Mouse (Mus musculus) layer of hippocampus, adult 18-20 months (tissue): Measurements from ENCODE around the gene Ptprg. TPM values are rescaled to one million over a fixed set of nuclear protein-coding genes. Genes with fewer than 3 reads are reported as not detected.
A peak's percentile ranks its signal among the peaks of the same experiment; 100 is the strongest.

ENCODE experiments used
- DNase-seq, 2 experiments: peaks; one replicate each; pipeline ENCODE4 v3.0.0; 2022; ENCODE audit warnings: low spot score in 2 of 2
- total RNA-seq, 2 experiments: library from RNA; stranded (reverse); gene quantifications; 2 replicates each; pipeline ENCODE4 v1.2.3; 2021

Ptprg gene
- total RNA-seq, 2 experiments from 2014 or later: 100 to 102 TPM

DNA sequence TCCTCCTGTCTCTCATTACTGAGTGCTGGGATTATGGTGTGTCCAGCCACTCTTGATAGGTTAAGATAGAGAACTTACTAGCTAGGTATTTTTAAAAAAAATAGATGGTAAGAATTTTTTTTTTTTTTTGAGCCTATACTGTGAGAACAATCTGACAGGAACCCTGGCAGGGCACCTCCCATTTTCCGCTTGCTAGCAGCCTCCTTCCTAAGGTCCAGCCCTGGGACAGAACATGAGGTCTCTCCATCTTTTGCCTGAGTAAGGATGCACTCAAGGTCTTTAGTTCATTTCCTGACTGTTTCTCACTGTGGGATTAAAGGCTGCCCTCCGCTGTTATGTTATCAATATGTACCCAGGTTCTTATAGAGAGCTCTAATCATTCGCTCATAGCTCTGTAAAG, 264.7 kb downstream of the Ptprg start:
- no peak for DNase-seq

DNA sequence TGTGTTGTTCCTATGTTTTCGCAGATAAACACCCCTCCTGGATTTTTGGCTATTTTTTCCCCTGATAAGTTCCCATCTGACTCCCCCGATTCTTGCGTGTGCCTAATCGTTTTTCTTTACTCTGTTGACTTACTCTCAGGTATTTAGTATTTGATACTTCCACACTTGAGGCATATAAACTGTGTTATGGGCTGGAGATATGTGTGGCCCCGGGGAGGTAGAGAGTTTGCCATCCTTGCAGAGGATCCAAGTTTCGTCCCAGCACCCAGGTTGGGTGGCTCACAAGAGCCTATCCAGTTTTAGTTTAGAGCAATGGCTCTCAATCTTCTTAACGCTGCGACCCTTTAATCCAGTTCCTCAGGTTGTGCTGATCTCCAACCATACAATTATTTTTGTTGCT, 265.4 kb downstream of the Ptprg start:
- no peak for DNase-seq

DNA sequence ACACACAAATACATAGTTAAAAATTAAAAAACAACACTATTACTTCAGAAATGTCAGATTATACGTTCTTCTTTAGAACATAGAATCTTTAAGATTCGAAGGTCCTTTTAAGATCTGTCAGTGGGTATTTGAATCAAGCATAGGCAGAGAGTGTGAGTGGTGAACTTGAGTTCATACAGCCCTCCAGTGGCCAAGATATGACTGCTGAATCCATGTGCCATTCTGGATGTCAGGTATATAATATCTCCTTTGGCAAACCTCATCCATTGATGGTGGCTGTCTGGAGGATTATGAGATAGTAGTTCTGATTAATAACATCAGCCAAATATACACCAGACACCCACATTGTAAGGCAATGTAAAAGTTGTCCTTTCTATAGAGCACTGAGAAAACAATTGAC, 266.0 kb downstream of the Ptprg start:
- no peak for DNase-seq

DNA sequence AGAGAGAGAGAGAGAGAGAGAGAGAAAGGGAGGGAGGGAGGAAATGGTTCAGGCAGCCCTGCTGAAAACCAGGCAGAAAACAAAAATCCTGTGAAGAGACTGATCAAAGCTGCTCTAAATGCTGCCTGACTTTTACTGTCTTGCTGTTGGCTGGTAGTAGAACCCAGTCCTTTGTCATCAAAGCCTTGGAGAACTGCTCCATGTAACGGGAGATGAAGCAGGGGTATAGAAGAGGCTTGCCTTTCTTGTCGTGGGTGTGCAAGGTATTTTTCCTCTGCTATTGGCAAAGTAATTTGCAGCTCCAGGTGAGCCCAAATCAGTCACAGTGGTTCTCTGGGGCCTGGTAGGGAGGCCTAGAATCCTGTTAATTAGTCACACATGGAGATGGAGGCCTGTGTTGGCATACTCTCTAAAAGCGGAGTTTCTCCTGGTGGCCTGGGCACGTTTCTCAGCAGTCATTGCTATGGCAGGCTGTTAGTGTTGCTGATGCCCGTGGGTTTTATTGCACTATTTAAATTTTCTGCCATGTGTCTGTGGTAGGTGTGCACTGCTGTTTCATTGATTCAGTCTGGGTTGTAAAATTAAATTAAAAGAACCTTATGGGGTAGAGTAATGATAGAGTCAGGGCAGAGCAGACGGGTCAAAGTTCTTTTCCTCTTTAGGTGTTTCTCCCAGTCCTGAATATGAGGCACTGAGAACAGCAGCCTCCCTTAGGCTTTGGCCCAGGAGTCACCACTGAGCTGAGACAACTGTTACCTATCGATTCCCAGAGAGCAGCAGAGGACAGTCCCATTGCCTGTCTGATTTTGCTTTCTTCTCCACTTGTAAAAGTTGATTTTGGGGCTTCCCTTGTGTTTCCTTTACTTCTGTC, 269.7 kb downstream of the Ptprg start:
- peak; percentile 8 to 57 for DNase-seq

DNA sequence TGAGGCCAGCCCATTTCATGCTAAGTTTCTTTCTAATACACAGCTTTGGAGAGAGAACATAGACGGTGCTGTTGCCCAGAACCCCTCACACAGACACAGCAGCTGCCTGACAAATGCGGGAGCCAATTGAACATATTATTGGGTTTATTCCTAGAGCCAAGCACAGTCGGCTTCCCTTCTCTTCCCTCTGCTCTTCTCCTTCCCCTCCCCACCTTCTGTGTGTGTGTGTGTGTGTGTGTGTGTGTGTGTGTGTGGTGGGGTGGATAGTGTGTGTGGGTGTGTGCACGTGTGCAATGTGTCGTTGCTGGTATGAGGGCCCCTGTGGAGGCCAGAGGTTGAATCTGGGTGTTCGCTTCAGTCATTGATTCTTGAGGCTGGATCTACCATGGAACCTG, 270.4 kb downstream of the Ptprg start:
- DNase-seq: peak; percentile 25 to 70

DNA sequence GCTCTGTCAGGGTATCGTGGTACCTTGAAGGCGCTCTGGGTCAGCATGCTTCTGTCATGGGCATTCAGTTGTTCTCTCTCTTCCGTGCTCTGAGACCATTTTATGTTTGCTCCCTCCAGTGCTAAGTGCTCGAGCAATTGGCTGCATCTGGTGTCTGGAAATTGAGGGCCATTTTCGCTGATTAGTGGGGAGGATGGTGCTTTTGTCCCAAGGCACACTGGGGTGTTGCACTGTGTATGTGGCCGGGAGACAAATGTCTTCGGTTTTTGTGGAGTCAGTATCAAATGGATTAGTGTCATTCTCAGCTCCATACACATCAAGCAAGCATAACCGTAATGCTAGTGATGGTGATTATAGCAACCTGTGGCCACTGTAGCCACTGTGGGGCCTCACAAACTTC, 271.6 kb downstream of the Ptprg start:
- no peak for DNase-seq

DNA sequence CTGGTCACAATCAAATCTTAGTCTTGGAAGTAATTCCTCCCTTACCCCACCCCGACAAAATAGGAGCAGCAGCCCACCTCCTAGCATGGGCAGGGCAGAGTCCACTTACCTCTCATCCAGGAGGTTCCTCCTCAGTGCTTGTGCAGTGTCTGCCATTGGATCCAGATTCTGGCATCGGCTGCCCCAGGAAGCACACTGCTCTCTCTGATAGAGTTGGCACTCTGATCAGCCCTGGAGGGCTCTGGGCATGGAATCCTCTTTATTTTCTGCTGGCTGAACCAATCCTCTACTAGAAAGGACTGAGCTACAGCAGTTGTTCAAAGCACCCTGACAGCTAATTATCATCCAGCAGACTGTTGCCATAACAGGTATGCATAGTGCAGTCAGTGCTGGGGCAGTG, 272.2 kb downstream of the Ptprg start:
- DNase-seq: no peak

DNA sequence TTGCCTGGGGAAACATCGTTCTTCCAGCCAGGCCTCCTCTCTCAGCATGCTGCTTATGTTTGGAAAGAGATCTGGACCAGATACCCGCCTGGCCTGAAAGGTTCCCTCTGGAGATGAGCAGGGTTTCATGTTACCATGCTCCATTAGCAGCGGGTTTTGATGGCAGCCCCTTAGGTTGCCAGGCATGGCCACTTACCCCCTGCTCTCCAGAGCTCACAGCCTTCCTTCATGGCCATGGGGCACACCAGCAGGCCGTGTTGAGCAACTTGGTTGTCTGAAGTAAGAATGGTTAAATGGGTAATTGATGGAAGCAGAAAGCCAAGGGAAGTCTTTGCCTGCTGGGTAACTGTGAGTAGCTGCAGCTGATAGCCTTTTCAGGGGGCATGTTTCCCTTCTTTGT, 274.8 kb downstream of the Ptprg start:
- DNase-seq: no peak

DNA sequence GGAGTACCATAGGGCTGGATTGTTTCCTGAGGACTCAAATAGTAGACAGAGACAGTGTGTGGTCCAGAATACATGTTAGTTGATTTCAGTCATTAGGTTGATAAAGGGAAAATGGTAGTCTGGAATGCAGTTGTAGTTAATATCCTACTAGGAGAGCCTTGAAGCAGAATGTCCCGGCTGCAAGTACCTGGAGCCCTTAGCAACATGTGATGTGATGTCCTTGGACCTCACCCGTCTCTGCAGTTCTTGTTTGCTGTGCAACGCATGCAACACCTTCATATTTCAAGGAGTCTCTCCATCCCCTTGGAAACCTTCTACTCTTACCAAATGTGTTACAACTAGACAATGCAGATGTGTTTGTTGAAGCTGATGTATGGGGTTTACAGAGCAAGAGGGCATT, 280.3 kb downstream of the Ptprg start:
- DNase-seq: no peak

DNA sequence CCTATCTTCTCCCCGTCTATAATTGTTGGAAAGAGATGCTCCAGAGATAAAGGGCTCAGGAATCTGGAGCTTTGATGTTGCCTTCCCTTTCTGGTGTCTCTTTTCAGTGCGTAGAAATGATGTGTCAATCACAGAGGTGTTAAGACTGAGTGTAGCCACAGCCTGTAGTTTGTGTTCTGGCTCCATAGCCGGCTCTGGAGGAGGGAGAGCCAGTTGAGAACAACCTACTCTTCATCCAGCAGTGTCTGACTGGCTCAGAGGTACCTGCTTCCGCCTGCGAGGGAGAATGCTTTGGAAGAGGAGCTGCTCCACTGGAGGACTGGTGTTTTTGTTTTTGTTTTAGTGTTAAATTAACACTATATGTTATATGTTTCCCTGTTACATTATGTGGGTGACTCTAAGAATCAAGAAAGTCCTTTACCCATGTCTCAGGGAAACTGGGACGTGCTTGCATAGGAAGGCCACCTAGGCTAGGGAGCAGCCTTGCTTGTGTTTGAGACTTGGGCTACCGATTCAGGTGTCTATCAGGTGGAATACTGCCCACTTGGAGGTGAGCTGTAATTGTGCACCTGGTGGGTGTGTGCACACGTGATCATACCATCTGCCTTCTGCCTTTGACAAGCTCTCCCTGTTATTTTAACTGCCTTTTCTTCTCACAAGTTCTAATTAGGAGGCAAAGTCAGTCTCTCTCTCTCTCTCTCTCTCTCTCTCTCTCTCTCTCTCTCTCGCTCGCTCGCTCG, 282.5 kb downstream of the Ptprg start:
- DNase-seq: no peak

DNA sequence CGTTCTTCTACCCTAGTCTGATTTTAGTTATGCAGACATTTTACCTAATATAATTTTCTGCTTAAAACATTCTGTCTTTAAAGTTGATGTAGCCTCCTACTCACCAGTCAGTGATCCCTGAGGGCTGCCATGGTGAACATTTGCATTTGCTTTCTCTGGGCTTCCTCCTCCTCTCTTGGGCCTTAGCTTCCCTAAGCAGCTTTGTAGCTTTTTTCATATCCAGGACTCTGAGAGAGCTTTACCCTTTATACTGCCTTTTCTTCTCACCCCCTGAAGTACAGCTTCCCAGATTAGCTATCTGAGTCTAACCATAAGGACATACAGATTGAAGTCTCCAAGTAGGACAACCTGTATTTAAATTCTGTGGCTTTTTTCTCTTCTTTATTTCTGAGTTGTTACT, 284.4 kb downstream of the Ptprg start:
- no peak for DNase-seq

DNA sequence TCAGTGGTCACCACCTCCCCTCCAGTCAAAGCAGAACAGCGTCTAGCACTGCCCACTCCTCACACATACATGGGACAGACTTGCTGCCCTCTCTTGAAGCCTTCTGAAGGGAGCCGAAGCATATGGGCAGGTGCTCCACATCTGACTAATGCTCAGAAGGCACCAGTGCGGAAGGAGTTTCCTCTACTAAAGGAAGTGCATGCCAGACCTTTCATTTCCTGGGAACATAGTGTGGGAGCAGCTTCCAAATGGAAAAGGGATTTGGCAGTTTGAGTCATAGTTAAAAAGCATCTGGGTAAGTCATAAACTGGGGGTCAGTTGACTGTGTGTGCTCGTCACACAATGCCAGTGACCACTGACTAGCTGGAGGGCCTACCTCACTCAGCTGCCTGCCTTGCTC, 288.3 kb downstream of the Ptprg start:
- no peak for DNase-seq

DNA sequence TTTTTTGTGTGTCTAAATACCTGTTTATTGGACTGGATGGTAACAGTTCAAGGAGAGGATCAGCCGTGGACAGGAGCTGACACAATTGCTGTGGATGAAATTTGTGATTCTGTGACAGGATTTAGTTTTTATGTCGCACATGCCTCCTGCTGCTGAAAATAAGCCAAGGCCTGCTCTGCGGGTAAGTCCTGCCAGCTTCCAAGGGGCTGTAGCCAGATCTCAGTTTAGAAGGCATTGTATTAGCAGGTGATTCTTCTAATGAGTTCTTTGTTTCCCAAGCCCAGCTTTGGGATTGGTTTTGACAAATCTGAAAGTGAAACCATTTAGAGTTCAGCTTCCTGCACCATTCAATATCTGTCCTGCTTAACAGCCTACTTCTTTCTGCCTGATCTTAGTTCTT, 299.6 kb downstream of the Ptprg start:
- DNase-seq: peak in 1 of 2 experiments; percentile 51

DNA sequence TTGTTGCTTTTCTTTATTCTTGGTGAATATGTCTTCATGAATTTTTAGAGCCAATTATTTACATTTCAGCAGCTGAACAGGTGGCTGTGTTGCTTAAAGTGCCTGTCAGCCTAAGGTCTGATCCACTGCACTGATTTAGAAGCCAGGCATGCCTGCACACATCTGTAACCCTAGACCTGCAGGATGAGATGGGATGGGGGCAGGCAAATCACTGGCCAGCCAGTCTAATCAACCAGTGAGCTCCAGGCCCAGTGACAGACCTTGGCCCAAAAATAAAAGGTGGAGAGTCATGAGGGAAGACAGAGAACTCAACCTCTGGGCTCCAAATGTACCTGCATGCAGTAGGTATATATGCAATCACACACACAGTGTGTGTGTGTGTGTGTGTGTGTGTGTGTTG, 302.2 kb downstream of the Ptprg start:
- DNase-seq: no peak

DNA sequence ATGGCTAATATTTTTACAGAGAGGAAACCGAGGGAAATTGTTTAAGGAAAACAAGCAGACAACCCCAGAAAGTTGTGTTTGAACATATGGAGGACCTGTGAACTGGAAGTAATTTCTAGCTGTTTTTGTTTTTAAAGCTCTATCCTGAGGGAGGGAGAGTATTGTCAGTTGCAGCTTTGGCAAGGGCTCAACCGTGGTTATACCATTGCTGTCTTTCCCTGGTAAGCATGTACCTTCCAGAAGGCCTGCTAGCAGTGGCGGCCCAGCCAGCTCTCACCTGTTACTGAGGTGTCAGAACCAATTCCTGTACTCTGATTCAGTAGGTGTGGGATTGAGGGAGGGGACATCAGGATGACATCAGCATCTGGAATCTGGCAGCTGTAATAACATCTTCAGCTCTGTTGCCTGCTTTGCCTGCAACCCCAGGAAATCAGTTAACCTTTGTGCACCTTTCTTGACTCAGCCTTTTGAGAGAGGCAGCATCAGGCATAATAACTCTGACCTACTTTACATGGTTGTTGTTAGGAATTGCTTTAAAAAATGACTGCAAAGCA, 304.7 kb downstream of the Ptprg start:
- DNase-seq: no peak

DNA sequence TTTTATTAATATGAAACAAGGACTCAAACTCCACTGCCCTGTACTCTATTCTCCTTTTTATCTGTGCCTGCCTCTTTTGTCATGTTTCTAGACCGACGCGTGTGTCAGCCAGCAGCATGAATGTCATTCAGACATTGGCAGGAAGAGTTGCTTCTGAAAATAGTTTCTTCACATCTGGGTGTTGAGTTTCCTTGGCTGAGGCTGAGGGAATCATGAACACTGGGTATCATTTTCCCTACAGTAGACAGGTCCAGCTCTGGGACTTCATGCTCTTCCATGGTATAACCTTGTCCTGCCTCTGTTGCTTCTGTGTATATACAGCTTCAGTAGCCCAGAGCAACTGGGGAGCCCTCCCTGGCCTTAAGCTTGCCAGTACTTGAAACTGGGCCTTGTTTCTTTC, 310.0 kb downstream of the Ptprg start:
- DNase-seq: no peak

DNA sequence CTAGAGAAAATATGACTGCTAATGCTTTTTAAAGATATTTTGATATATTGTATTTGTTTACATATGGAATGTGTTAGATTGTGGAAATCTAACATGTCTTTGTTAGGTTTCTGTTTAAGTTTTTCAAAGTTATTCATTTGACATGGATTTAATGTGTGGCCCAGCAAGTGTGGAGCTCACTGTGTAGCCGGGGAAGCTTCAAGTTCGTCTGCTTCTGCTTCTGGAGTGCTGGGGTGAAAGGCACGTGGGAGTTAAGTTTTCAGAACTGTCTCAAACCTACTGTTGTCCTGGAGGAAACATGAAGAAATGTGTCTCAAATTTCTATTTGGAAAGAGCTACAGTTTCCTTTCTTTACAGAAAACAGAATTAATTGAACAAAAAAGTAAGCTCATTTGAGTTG, 311.5 kb downstream of the Ptprg start:
- no peak for DNase-seq

DNA sequence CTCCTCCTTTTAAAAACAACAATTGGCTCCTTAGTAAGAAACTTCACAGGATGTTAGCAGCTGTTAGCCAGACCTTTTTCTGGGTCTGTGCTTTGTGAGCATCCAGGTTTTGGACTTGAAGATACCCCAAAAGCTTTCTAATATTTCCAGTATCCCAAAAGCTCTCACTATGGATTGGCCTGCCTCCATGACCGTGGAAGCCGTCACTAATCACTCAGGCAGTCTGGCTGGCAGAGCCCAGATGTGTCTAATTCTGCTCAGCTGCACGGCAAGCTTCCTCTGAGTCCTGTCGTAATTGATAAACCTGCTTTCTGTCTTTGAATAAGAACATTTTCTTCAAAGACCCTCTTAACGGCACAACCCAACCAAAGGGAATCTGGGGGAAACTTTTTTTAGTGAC, 312.0 kb downstream of the Ptprg start:
- no peak for DNase-seq

DNA sequence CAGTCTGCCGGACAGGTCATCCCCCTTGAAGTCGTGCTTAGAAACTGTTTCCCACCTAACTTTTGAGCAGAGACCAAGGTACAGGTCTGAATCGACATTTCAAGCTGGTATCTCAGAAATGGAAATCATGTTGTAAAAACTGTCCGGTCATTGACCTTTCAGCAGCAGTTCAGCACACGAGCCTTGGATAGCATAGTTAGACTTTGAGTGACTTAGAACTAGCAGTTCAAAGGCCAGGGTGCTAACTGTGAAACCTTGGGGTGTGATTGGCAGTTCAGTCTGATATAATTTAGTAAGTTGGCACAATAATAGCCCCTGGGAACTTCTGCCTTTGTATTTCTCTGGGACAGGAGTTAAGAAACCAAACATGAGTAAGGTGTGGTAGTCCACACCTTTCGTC, 312.5 kb downstream of the Ptprg start:
- no peak for DNase-seq

DNA sequence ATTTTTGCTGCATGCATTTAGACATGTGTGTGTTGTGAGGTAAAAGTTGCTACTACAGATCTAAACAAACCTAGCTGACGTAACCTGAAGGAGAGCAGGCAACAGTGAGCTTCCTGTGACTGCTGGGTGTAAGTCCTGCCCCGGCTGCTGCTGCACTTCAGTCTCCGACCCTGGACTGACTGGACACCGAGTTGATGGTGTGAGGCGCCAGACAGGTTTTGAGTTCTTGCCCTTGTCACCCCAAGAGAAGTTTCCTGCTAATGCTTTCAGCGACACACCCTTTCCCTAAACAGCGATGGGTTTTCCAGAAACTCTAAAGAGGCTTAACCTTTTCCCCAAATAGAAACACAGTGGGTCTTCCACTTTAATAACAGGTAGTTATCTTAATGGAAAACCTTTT, 313.1 kb downstream of the Ptprg start:
- DNase-seq: no peak

DNA sequence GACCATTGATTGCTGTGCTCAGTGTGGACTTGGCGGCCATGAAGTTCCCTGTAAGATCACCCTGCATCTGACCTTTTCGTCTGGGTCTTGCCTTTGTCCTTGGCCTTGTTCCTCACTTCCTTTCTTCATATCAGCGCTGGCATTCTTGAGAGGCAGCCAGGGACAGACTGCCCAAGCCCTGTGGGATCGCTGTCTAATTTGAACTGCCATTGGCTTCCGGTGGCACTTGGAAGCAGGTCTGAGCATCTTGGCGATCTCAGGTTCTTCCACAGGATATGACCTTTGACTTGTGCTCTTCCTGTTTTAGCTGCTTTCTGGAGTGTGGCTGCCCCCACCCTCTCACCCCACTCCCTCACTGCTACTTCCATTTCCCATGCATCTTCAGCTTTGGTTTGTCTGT, 315.3 kb downstream of the Ptprg start:
- DNase-seq: no peak

DNA sequence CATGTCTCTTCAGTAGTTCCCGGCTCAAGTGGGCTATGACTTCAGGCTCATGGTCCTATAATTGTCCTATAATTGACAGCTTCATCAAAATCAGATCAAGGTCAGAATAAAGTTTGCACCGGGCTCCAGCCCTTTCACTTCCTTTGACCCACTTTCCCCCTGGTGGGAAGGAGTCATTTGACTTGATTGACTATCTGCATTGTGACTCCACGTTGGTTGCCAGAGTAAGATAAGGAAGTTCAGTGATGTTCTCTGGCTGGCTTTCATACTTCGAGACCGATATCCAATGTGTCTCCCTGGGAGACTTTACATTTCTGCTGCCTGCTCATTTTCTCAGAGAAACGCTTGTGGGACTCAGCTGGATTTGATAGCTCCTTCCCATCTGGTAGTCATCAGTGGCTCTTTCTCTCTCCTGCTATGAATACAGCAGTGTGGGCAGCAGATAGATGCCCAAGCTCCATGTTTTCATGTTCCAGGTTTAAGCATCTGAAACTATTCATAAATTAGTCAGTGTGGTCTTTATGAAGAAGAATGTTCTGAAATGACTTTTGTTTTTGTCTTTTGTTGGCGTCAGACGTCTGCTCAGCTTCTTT, 318.5 kb downstream of the Ptprg start:
- DNase-seq: peak in 1 of 2 experiments; percentile 20
